Mouse (Mus musculus): ENCODE results near the gene Etl4.

DNA sequence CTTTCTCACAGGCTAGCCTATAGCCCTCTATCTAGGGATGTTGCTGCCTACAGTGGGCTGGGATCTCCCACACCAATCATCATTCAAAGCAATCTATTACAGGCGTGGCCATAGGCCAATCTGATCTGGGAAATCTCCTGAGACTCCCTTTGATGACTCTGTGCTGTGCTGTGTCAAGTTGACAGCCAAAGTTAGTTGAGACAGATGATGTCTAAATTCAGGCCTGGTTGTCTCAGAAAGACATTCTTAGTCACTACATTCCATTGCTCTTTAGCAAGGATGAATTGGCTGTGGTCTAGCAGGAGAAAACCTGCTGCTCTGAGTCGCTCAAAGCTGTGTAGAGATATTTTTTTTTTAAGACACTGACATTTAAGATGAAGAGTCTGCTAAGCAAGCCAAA, 374.8 kb downstream of the Etl4 start:
- TF ChIP-seq EP300 (IDR thresholded peaks at IDR 0.05; ENCODE audit: low read depth) (no peak), CTCF (IDR thresholded peaks at IDR 0.05; ENCODE audit: low read depth) (no peak)

Measured in liver, postnatal 0 days (tissue).